ENCODE assay signal across 9 mouse cellular contexts in genomic region chr11:85518025-85518756, GRCm38 (mm10).
DNase-seq lines count a peak whose midpoint lies in the region; ATAC-seq and TF ChIP-seq lines count a peak whose summit lies in the region.
"Had no signal": no experiment of that assay in that cellular context is flagged by ENCODE, and none has a peak within 500 bp of the region (broad histone marks: within the 10 kb centered on the region; RNA-seq: fewer than 3 reads in every experiment).

No protein-coding gene starts in this region.

- H3K4me3 ChIP-seq in E14TG2a.4 (replicated peaks; ENCODE audit: low read length): no peak overlapping the region
- no peak overlapping the region for H3K4me3 ChIP-seq in embryonic fibroblast, embryonic 13.5 days (ENCODE audit: insufficient read depth, low read length)
- H3K4me3 ChIP-seq: neural tube, embryonic 12.5 days had no signal

- DNase-seq in kidney, postnatal 14 days: peak; percentile 55
- no peak for DNase-seq in kidney, adult 18-20 months
- DNase-seq in NIH3T3 (ENCODE audit: low read depth): peak; percentile 74
- peak; percentile 68 for DNase-seq in lung, postnatal 36 days
- no peak for DNase-seq in frontal cortex, postnatal 14 days (ENCODE audit: low spot score in 2 of 2)

- no peaks in the 10 kb centered on the region; the same call in 1 of the 2 replicates for H3K36me3 ChIP-seq in E14TG2a.4 (ENCODE audit: insufficient read depth, low read length)
- H3K36me3 ChIP-seq: neural tube, embryonic 12.5 days had no signal

- no peaks in the 10 kb centered on the region for H3K9me3 ChIP-seq in E14TG2a.4 (ENCODE audit: low read length)
- H3K9me3 ChIP-seq: neural tube, embryonic 12.5 days had no signal

- H3K4me1 ChIP-seq in E14TG2a.4 (replicated peaks; ENCODE audit: low read depth, low read length): peaks cover 1% of the 10 kb centered on the region
- no peaks in the 10 kb centered on the region for H3K4me1 ChIP-seq in embryonic fibroblast, embryonic 13.5 days (ENCODE audit: control insufficient read depth, insufficient read depth, low read length)
- H3K4me1 ChIP-seq: neural tube, embryonic 12.5 days had no signal

- H3K27ac ChIP-seq in embryonic fibroblast, embryonic 13.5 days (ENCODE audit: insufficient read depth, low read length): no peak overlapping the region
- H3K27ac ChIP-seq: neural tube, embryonic 12.5 days had no signal

- no peak for TF ChIP-seq POLR2A in embryonic fibroblast, embryonic 13.5 days (IDR thresholded peaks at IDR 0.05; ENCODE audit: low read depth, low read length)

- peak; percentile 55 for TF ChIP-seq CTCF in E14TG2a.4 (conservative IDR thresholded peaks at IDR 0.05; ENCODE audit: low read length)
- TF ChIP-seq CTCF in embryonic fibroblast, embryonic 13.5 days (IDR thresholded peaks at IDR 0.05; ENCODE audit: borderline replicate concordance, insufficient read depth, low read length): peak; percentile 36; the same call in 1 of the 2 replicates

- no peaks in the 10 kb centered on the region for H3K27me3 ChIP-seq in E14TG2a.4 (ENCODE audit: insufficient read depth, low read length)
- H3K27me3 ChIP-seq: neural tube, embryonic 12.5 days had no signal

- no peak for ATAC-seq in erythroid progenitor cell, adult 5-6 weeks (replicated peaks; ENCODE audit: low FRiP score, poor library complexity, severe bottlenecking)

Comparison
In these comparisons a context has a peak if more than half of its experiments do, and no peak if none do; other contexts are left out.
1. DNase-seq: peak in kidney, postnatal 14 days (single experiment), NIH3T3 (single experiment) and lung, postnatal 36 days (single experiment); none in kidney, adult 18-20 months (single experiment) and frontal cortex, postnatal 14 days (0 of 2).